Mouse (Mus musculus) WW6 (cell line): ENCODE measurements around the gene Maea.
"Not testable (repeated sequence)": the region's sequence is repeated elsewhere in the genome, so short reads cannot be mapped to it uniquely, and the experiment has no call there.

Experiments used
- DNase-seq: peaks from one replicate; pipeline ENCODE4 v3.0.0-alpha.2; 2013; ENCODE audit warnings: low read depth, low spot score

The Maea gene

DNA sequence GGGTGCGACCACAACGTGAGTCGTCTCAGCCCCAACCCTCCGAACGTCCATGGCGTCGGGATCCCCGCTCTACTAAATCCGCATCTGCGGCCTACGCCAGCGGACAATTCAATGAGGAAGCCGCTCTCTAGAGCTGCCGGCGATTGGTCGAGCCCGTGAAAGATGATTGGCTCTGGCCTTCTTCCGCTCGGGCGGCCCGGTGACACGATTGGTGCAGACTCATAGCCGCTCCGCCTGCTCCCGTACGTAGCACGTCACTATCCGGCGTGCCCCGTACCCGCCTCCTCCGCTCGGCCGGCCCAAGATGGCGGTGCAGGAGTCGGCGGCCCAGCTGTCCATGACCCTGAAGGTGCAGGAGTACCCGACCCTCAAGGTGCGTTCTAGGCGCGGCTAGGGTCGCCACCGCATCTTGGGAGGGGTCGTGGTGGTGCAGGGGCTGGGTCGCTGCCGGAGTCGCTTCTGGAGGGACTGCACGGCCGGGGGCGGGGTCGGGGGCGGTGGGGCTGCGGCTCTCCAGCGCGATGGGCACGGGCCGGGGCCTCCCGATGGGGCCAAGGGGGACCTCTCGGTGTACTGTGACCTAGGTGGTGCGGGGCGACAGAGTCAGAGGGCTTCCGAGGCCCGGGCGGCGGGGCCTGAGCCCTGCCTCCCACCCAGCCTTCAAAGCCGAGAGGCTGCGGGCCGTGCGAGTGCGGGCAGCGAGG is at the start of gene Maea:
TSS of gene Maea (plus strand) at position 237 of the 704 bp plus-strand sequence.
- peak; percentile 85 for DNase-seq

GRCm38 (mm10) chr5:33293796-33294430 is 41.4 kb upstream of the Maea start:
- DNase-seq: no peak

DNA sequence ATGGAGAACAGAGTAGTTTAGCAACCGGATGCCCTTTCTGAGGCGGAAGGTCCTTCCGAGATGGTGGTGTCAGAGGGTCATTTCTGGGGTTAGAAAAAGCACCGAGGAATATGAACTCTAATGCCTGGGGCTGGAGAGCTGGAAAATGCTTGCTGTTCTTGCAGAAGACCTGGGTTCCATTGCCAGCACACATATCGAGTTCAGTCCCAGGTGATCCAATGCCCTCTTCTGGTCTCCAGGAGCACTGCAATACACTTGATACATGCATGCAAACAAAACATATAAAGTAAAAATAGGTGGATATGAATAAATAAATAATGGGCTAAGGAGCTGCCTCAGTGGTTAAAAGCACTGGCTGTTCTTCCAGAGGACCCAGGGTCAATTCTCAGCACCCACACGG is 38.1 kb upstream of the Maea start:
- no peak for DNase-seq

DNA sequence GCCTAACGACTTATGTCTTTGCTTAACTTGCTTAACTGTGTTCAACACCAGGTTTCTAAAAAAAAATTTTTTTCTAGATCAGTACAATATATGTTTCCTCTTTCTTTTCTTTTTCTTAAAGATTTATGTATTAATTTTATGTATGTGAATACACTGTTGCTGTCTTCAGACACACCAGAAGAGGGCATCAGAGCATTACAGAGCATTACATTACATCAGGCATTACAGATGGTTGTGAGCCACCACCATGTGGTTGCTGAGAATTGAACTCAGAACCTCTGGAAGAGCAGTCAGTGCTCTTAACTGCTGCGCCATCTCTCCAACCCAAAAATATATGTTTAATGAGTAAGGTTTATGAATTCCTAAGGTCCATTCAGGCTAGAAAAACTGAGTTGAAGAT is 33.5 kb upstream of the Maea start:
- no peak for DNase-seq

DNA sequence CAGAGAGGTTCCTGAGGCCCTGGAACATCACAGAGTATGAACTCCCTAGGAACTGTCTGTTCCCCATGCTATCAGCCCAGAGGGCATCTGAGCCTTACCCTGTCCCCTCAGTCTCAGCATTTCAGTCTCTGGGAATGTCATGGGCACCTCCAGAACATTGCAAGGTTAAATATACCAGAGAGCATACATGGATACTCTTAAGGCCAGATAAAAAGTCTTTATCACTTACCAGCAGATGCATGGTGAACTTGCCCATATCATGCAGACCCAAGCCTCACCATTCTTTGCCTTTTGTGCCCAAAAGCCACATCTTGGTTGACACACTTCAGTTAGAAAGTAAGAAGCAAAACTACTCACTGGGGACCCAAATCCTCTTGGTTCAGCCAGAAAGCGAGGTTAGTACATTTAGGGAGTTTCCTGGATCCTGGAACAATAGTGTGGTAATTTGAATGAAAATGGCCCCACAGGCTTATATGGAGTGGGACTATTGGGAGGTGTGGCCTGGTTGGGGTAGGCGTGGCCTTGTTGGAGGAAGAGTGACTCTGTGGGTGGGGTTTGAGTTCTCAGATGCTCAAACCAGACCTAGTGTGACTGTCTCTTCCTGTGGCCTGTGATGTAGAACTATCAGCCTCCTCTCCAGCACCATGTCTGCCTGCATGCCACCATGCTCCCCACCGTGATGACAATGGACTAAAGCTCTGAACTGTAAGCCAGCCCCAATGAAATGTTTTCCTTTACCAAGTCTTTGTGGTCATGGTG is 24.4 kb upstream of the Maea start:
- DNase-seq: peak; percentile 77

GRCm38 (mm10) chr5:33312192-33312591 is 23.1 kb upstream of the Maea start:
- no peak for DNase-seq

GRCm38 (mm10) chr5:33324491-33324890 is 10.8 kb upstream of the Maea start:
- no peak for DNase-seq

DNA sequence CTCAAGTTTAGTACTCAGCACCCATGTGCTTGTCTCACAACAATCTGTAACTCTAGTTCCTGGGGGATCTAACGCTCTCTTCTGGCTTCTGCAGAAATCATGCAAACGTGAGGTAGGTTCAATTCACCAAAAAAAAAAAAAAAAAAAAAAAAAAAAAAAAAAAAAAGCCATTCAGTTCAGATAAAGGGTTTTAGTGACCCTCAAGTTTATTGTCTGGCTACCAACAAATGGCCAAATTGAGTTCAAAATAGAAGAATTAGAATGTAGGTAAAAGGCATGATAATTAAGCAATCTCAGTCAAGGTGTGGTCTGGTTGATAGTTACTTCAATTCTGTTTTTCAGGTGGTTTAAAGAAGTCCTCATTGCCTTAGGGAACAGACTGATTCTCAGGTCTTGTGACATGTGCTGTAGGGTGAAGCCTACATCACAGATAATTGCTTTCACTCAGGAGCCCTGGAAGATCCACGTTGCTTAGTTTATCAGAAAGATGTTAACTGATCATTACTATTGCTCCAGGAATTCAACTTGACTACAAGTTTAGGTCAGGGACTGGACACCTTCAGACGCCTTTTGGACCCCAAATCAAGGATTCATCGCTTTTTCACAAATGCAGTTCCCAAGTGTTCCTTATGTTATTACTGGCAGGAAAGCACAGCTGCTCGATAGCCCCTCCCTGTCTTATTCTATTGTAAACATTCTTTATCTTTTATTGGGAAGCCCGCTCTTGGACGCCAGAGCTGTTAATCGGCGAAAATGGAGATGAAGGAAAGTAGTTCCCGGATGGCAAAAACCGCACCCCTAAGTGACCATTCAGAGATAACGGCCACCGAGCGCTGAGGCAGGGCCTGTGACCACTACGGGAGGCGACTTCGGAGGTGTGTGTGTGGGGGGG is 682 bp upstream of the Maea start:
- DNase-seq: no peak

DNA sequence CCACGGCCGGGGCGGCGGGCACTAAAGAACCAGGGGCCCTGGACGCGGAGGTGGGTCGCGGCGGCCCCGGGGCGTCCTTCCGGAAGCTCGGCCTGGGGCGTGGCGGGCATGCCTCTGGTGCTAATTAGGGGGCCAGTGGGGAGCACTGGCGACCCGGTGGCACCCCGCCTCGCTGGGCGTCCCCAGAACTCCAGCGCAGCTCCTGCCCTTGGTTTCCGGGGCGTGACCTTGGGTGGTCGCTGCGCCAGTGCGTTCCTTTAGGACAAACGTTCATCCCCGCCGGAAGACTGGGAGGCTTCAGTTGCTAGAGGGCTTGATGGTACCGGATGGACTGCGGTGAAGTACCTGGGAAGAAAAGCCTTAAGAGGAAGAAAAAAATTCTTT is 660 bp downstream of the Maea start:
- DNase-seq: peak; percentile 16

- no peak for DNase-seq
Observed at GRCm38 (mm10) chr5:33337206-33337605, 1.9 kb downstream of the Maea start.

DNA sequence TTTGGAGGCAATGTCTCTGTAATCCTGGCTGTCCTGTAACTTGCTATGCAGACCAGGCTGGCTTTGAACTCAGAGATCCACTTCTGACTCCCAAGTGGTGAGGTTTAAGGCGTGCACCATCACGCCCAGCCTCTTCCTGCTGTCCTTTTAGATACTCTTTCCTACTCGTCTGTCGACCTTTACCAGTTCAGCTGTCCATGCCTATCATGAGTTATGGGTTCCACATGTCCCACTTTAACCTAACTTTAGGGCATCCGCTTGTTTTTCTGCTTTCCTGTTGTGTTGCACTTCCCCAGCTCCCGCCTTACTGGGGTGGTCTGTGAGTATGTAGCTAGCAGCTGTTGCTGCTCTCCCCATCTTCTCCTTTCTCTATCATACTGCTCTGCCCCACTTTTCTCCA is 5.9 kb downstream of the Maea start:
- DNase-seq: no peak

DNA sequence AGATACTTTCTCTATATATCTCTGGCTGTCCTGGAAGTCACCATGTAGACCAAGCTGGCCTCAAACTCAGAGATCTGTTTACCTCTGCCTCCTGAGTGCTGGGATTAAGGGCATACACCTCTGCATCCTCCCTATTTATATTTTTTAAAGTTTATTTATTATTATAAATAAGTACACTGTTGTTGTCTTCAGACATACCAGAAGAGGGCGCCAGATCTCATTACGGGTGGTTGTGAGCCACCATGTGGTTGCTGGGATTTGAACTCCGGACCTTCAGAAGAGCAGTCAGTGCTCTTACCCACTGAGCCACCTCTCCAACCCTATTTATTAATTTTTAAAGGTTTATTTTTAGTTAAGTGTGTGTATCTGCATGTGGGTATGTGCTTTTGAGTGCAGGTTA is 6.9 kb downstream of the Maea start:
- not testable (repeated sequence) for DNase-seq

DNA sequence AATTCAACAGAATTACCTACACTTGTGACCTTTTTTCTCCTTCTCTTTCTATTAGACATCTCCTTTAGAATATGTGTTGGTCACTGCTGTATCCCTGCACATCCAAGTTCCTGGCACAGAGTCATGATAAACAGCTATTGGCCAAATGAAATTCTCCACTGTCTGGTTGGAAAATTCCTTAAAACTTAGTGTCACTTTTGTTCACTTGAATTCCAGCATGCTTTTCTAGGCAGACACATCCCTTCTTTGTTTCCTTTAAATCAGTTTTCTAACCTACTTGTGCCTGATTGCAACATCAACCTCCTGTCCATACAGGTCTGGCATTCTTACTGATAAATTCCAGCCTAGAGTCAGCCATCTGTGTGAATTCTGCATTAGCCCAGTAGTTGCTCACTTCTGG is 7.5 kb downstream of the Maea start:
- DNase-seq: no peak

DNA sequence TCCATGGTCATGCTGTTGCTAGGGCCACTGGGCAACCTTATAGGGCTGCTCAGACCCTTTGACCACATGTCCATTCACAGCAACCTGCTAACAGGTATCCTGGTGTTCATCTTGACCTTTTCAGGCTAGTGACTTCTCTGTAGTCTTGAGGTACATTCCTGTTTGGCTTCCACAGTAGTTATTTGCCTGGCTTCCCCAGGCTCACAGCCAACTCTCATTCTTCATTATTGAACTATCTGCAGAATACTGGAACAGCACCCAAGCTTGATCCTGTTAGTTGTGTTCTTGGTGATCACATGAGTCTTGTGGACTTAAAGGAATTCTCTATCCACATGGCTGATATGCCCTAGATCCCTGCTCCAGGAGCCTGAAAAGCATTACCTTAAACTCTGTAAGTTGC is 8.3 kb downstream of the Maea start:
- DNase-seq: no peak

DNA sequence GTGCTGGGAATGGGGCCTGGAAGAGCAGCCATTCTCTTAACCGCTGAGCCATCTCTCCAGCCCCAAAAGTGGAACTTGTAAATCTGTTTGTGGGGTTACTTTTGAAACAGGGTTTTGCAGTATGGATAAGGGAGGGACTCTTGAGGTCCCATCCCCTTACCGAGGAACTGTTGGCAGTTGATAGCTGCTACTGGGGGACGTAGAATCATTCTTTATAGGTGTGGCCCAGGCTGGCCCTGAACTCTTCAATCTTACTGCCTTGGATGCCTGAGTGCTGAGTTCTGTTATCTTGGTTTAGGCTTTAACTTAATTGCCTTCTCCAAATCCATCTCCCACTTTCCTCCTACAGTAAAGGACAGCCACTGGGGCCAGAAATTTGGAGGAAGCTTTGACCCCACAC is 8.8 kb downstream of the Maea start:
- no peak for DNase-seq

- DNase-seq: no peak
Observed at GRCm38 (mm10) chr5:33347620-33348019, 12.3 kb downstream of the Maea start.

- DNase-seq: no peak
Observed at GRCm38 (mm10) chr5:33349205-33349604, 13.9 kb downstream of the Maea start.

GRCm38 (mm10) chr5:33349706-33350105 is 14.4 kb downstream of the Maea start:
- DNase-seq: no peak

- DNase-seq: no peak
Observed at GRCm38 (mm10) chr5:33351556-33352272, 16.4 kb downstream of the Maea start.

- no peak for DNase-seq
Observed at GRCm38 (mm10) chr5:33352273-33352645, 16.9 kb downstream of the Maea start.

- DNase-seq: no peak
Observed at GRCm38 (mm10) chr5:33353011-33353410, 17.7 kb downstream of the Maea start.
